Mouse (Mus musculus): Measurements from ENCODE around the gene Dnase2b.

The Dnase2b gene

GRCm38 (mm10) chr3:146615496-146615895, at the start of gene Dnase2b:
Gene Dnase2b (minus strand): TSS chr3:146615596.
- in situ Hi-C loops (cut with MseI, MboI), result no loop called here

- in situ Hi-C loops (cut with MseI, MboI), result no loop called here
Observed at GRCm38 (mm10) chr3:146661907-146662306, 46.5 kb upstream of the Dnase2b start.

- in situ Hi-C loops (cut with MseI, MboI), result no loop called here
Observed at GRCm38 (mm10) chr3:146661001-146661400, 45.6 kb upstream of the Dnase2b start.

- in situ Hi-C loops (cut with MseI, MboI), result no loop called here
Observed at GRCm38 (mm10) chr3:146659321-146659720, 43.9 kb upstream of the Dnase2b start.

GRCm38 (mm10) chr3:146658061-146658639, 42.8 kb upstream of the Dnase2b start:
- in situ Hi-C loops (cut with MseI, MboI), result no loop called here

GRCm38 (mm10) chr3:146657433-146657832, 42.0 kb upstream of the Dnase2b start:
- in situ Hi-C loops (cut with MseI, MboI), result no loop called here

GRCm38 (mm10) chr3:146655111-146655577, 39.7 kb upstream of the Dnase2b start:
- in situ Hi-C loops (cut with MseI, MboI), result no loop called here

- in situ Hi-C loops (cut with MseI, MboI), result no loop called here
Observed at GRCm38 (mm10) chr3:146653692-146654091, 38.3 kb upstream of the Dnase2b start.

GRCm38 (mm10) chr3:146652431-146652830, 37.0 kb upstream of the Dnase2b start:
- in situ Hi-C loops (cut with MseI, MboI), result no loop called here

- in situ Hi-C loops (cut with MseI, MboI), result no loop called here
Observed at GRCm38 (mm10) chr3:146651217-146651616, 35.8 kb upstream of the Dnase2b start, which contains the start of gene 4930503B20Rik. Gene 4930503B20Rik (minus strand): TSS chr3:146651317.

GRCm38 (mm10) chr3:146650716-146651115, 35.3 kb upstream of the Dnase2b start:
- in situ Hi-C loops (cut with MseI, MboI), result no loop called here

- in situ Hi-C loops (cut with MseI, MboI), result no loop called here
Observed at GRCm38 (mm10) chr3:146649311-146649894, 34.0 kb upstream of the Dnase2b start.

- in situ Hi-C loops (cut with MseI, MboI), result no loop called here
Observed at GRCm38 (mm10) chr3:146641818-146642427, 26.5 kb upstream of the Dnase2b start.

- in situ Hi-C loops (cut with MseI, MboI), result no loop called here
Observed at GRCm38 (mm10) chr3:146632506-146632905, 17.1 kb upstream of the Dnase2b start.

GRCm38 (mm10) chr3:146628227-146628982, 13.0 kb upstream of the Dnase2b start:
- in situ Hi-C loops (cut with MseI, MboI), result no loop called here

GRCm38 (mm10) chr3:146625766-146626165, 10.4 kb upstream of the Dnase2b start:
- in situ Hi-C loops (cut with MseI, MboI), result no loop called here

- in situ Hi-C loops (cut with MseI, MboI), result no loop called here
Observed at GRCm38 (mm10) chr3:146621966-146622365, 6.6 kb upstream of the Dnase2b start.

GRCm38 (mm10) chr3:146620555-146621249, 5.3 kb upstream of the Dnase2b start:
- in situ Hi-C loops (cut with MseI, MboI), result no loop called here

GRCm38 (mm10) chr3:146620101-146620500, 4.7 kb upstream of the Dnase2b start:
- in situ Hi-C loops (cut with MseI, MboI), result no loop called here

- in situ Hi-C loops (cut with MseI, MboI), result no loop called here
Observed at GRCm38 (mm10) chr3:146618357-146618756, 3.0 kb upstream of the Dnase2b start.

GRCm38 (mm10) chr3:146617946-146618345, 2.5 kb upstream of the Dnase2b start:
- in situ Hi-C loops (cut with MseI, MboI), result no loop called here
